Mouse (Mus musculus): ENCODE results near the gene Ubald1. TPM values are rescaled to one million over a fixed set of nuclear protein-coding genes. Genes with fewer than 3 reads are reported as not detected.
A peak's percentile ranks its signal among the peaks of the same experiment; 100 is the strongest.

The Ubald1 gene
- polyA plus RNA-seq, 1 experiment from 2014 or later, result 26.4 TPM

GRCm38 (mm10) chr16:4897146-4897730 is 17.1 kb upstream of the Ubald1 start:
- DNase-seq (ENCODE audit: low spot score) (no peak), ATAC-seq (replicated peaks; ENCODE audit: insufficient number of reproducible peaks, low FRiP score, low TSS enrichment, low read depth) (no peak)
- no peaks in the 10 kb centered on the region for H3K36me3 ChIP-seq (replicated peaks; ENCODE audit: control insufficient read depth, insufficient read depth, low read depth, low read length)
- H3K27me3 ChIP-seq (ENCODE audit: control insufficient read depth, insufficient read depth, low read length), result no peaks in the 10 kb centered on the region
- no peak overlapping the region for H3K9ac ChIP-seq (replicated peaks; ENCODE audit: low read length)
- no peaks in the 10 kb centered on the region for H3K9me3 ChIP-seq (replicated peaks; ENCODE audit: control insufficient read depth, low read length)
- H3K4me2 ChIP-seq (ENCODE audit: low read depth, low read length), result no peak overlapping the region
- 53% methylated on average over 7 of the region's 7 CpGs for WGBS
- no peak overlapping the region for H3K4me3 ChIP-seq (ENCODE audit: low read depth, low read length)
- no peaks in the 10 kb centered on the region for H3K4me1 ChIP-seq (ENCODE audit: control insufficient read depth, insufficient read depth, low read length)
- H3K27ac ChIP-seq (replicated peaks; ENCODE audit: low read depth, low read length), result no peak overlapping the region

GRCm38 (mm10) chr16:4896249-4897027 is 16.3 kb upstream of the Ubald1 start:
- no peak overlapping the region for H3K27ac ChIP-seq (replicated peaks; ENCODE audit: low read depth, low read length)
- DNase-seq (ENCODE audit: low spot score), result no peak
- no peak overlapping the region for H3K4me3 ChIP-seq (ENCODE audit: low read depth, low read length)
- no peak overlapping the region for H3K9ac ChIP-seq (replicated peaks; ENCODE audit: low read length)
- WGBS, result 76% methylated on average over 5 of the region's 5 CpGs
- H3K36me3 ChIP-seq (replicated peaks; ENCODE audit: control insufficient read depth, insufficient read depth, low read depth, low read length), result no peaks in the 10 kb centered on the region
- ATAC-seq (replicated peaks; ENCODE audit: insufficient number of reproducible peaks, low FRiP score, low TSS enrichment, low read depth), result no peak
- no peak overlapping the region for H3K4me2 ChIP-seq (ENCODE audit: low read depth, low read length)
- H3K9me3 ChIP-seq (replicated peaks; ENCODE audit: control insufficient read depth, low read length), result no peaks in the 10 kb centered on the region
- no peaks in the 10 kb centered on the region for H3K27me3 ChIP-seq (ENCODE audit: control insufficient read depth, insufficient read depth, low read length)
- no peaks in the 10 kb centered on the region for H3K4me1 ChIP-seq (ENCODE audit: control insufficient read depth, insufficient read depth, low read length)

GRCm38 (mm10) chr16:4894201-4894908 is 14.2 kb upstream of the Ubald1 start:
- no peak overlapping the region for H3K4me3 ChIP-seq (ENCODE audit: low read depth, low read length)
- H3K27ac ChIP-seq (replicated peaks; ENCODE audit: low read depth, low read length), result no peak overlapping the region
- no peaks in the 10 kb centered on the region for H3K36me3 ChIP-seq (replicated peaks; ENCODE audit: control insufficient read depth, insufficient read depth, low read depth, low read length)
- no peak overlapping the region for H3K9ac ChIP-seq (replicated peaks; ENCODE audit: low read length)
- ATAC-seq (replicated peaks; ENCODE audit: insufficient number of reproducible peaks, low FRiP score, low TSS enrichment, low read depth) (no peak), DNase-seq (ENCODE audit: low spot score) (no peak)
- H3K27me3 ChIP-seq (ENCODE audit: control insufficient read depth, insufficient read depth, low read length), result no peaks in the 10 kb centered on the region
- H3K4me2 ChIP-seq (ENCODE audit: low read depth, low read length), result no peak overlapping the region
- no peaks in the 10 kb centered on the region for H3K9me3 ChIP-seq (replicated peaks; ENCODE audit: control insufficient read depth, low read length)
- H3K4me1 ChIP-seq (ENCODE audit: control insufficient read depth, insufficient read depth, low read length), result no peaks in the 10 kb centered on the region
- 79% methylated on average over 7 of the region's 7 CpGs for WGBS

- no peaks in the 10 kb centered on the region; the same call in 1 of the 2 replicates for H3K4me1 ChIP-seq (ENCODE audit: control insufficient read depth, insufficient read depth, low read length)
- no peak overlapping the region for H3K27ac ChIP-seq (replicated peaks; ENCODE audit: low read depth, low read length)
- DNase-seq (ENCODE audit: low spot score) (no peak), ATAC-seq (replicated peaks; ENCODE audit: insufficient number of reproducible peaks, low FRiP score, low TSS enrichment, low read depth) (no peak)
- no peak overlapping the region for H3K9ac ChIP-seq (replicated peaks; ENCODE audit: low read length)
- no peaks in the 10 kb centered on the region for H3K27me3 ChIP-seq (ENCODE audit: control insufficient read depth, insufficient read depth, low read length)
- no peak overlapping the region for H3K4me3 ChIP-seq (ENCODE audit: low read depth, low read length)
- no peak overlapping the region for H3K4me2 ChIP-seq (ENCODE audit: low read depth, low read length)
- 92% methylated on average over 6 of the region's 6 CpGs for WGBS
- H3K9me3 ChIP-seq (replicated peaks; ENCODE audit: control insufficient read depth, low read length), result no peaks in the 10 kb centered on the region
- no peaks in the 10 kb centered on the region for H3K36me3 ChIP-seq (replicated peaks; ENCODE audit: control insufficient read depth, insufficient read depth, low read depth, low read length)
Measured at GRCm38 (mm10) chr16:4892171-4892570, 12.1 kb upstream of the Ubald1 start.

GRCm38 (mm10) chr16:4890201-4890709 is 10.1 kb upstream of the Ubald1 start:
- H3K27me3 ChIP-seq (ENCODE audit: control insufficient read depth, insufficient read depth, low read length), result no peaks in the 10 kb centered on the region
- no peak for DNase-seq (ENCODE audit: low spot score)
- 64% methylated on average over 4 of the region's 4 CpGs for WGBS
- no peak for ATAC-seq (replicated peaks; ENCODE audit: insufficient number of reproducible peaks, low FRiP score, low TSS enrichment, low read depth)
- H3K4me1 ChIP-seq (ENCODE audit: control insufficient read depth, insufficient read depth, low read length), result no peaks in the 10 kb centered on the region; the same call in 1 of the 2 replicates
- no peak overlapping the region for H3K4me3 ChIP-seq (ENCODE audit: low read depth, low read length)
- H3K4me2 ChIP-seq (ENCODE audit: low read depth, low read length), result no peak overlapping the region
- H3K36me3 ChIP-seq (replicated peaks; ENCODE audit: control insufficient read depth, insufficient read depth, low read depth, low read length), result no peaks in the 10 kb centered on the region
- no peak overlapping the region for H3K27ac ChIP-seq (replicated peaks; ENCODE audit: low read depth, low read length)
- H3K9me3 ChIP-seq (replicated peaks; ENCODE audit: control insufficient read depth, low read length), result no peaks in the 10 kb centered on the region
- H3K9ac ChIP-seq (replicated peaks; ENCODE audit: low read length), result no peak overlapping the region

- ATAC-seq (replicated peaks; ENCODE audit: insufficient number of reproducible peaks, low FRiP score, low TSS enrichment, low read depth) (peak; percentile 42; the same call in 1 of the 2 replicates), DNase-seq (ENCODE audit: low spot score) (no peak)
- H3K4me3 ChIP-seq (ENCODE audit: low read depth, low read length), result peak overlapping the region; percentile 90
- H3K27me3 ChIP-seq (ENCODE audit: control insufficient read depth, insufficient read depth, low read length), result no peaks in the 10 kb centered on the region
- no peaks in the 10 kb centered on the region; the same call in 1 of the 2 replicates for H3K4me1 ChIP-seq (ENCODE audit: control insufficient read depth, insufficient read depth, low read length)
- WGBS, result 3% methylated on average over 8 of the region's 8 CpGs
- H3K4me2 ChIP-seq (ENCODE audit: low read depth, low read length), result peak overlapping the region; percentile 76
- H3K36me3 ChIP-seq (replicated peaks; ENCODE audit: control insufficient read depth, insufficient read depth, low read depth, low read length), result no peaks in the 10 kb centered on the region
- peak overlapping the region; percentile 90 for H3K9ac ChIP-seq (replicated peaks; ENCODE audit: low read length)
- H3K27ac ChIP-seq (replicated peaks; ENCODE audit: low read depth, low read length), result peak overlapping the region; percentile 53; the same call in 1 of the 2 replicates
- H3K9me3 ChIP-seq (replicated peaks; ENCODE audit: control insufficient read depth, low read length), result no peaks in the 10 kb centered on the region
Measured at GRCm38 (mm10) chr16:4886690-4887020, 6.5 kb upstream of the Ubald1 start.

GRCm38 (mm10) chr16:4885760-4886689 is 5.9 kb upstream of the Ubald1 start, which contains the start of gene Mgrn1:
Gene Mgrn1 (plus strand): TSS chr16:4886249.
- WGBS, result 0% methylated on average over 65 of the region's 74 CpGs
- Histone ChIP-seq H3K27ac (replicated peaks; ENCODE audit: low read depth, low read length) (peak within 1 kb of the TSS; percentile 53; the same call in 1 of the 2 replicates), H3K27me3 (ENCODE audit: control insufficient read depth, insufficient read depth, low read length) (no peaks in the 10 kb centered on the region), H3K4me3 (ENCODE audit: low read depth, low read length) (peak within 1 kb of the TSS; percentile 90), H3K9me3 (replicated peaks; ENCODE audit: control insufficient read depth, low read length) (no peaks in the 10 kb centered on the region), H3K9ac (replicated peaks; ENCODE audit: low read length) (peak within 1 kb of the TSS; percentile 90), H3K4me1 (ENCODE audit: control insufficient read depth, insufficient read depth, low read length) (peaks cover 2% of the 10 kb centered on the region), H3K4me2 (ENCODE audit: low read depth, low read length) (peak within 1 kb of the TSS; percentile 76), H3K36me3 (replicated peaks; ENCODE audit: control insufficient read depth, insufficient read depth, low read depth, low read length) (no peaks in the 10 kb centered on the region)
- DNase-seq (ENCODE audit: low spot score) (peak; percentile 93), ATAC-seq (replicated peaks; ENCODE audit: insufficient number of reproducible peaks, low FRiP score, low TSS enrichment, low read depth) (peak; percentile 85)
